Mouse (Mus musculus) stomach, embryonic 16.5 days (tissue): Measurements from ENCODE around the gene Gng10. TPM values are rescaled to one million over a fixed set of nuclear protein-coding genes. Genes with fewer than 3 reads are reported as not detected.

ENCODE experiments used
- ATAC-seq: fragments of 200-750 bp; cut with Nextera tagmentation; 2 replicates; pipeline ENCODE4 v1.8.0; 2017; ENCODE audit warnings: moderate number of reproducible peaks, moderate TSS enrichment; ENCODE audit not compliant: insufficient read depth, low FRiP score
- H3K27ac ChIP-seq: fragments of 300-500 bp; sonication (generic); 2 replicates; pipeline ENCODE4 v1.5.1; 2014; ENCODE audit warnings: low read length
- H3K27me3 ChIP-seq: fragments of 300-500 bp; sonication (generic); 2 replicates; pipeline ENCODE4 v1.6.1; 2014; ENCODE audit warnings: low read length, control low read depth, mixed read lengths; ENCODE audit not compliant: control insufficient read depth, insufficient read depth
- H3K36me3 ChIP-seq: fragments of 300-500 bp; sonication (generic); 2 replicates; pipeline ENCODE4 v1.6.1; 2014; ENCODE audit warnings: low read length; ENCODE audit not compliant: control insufficient read depth, insufficient read depth
- H3K4me1 ChIP-seq: fragments of 300-500 bp; sonication (generic); 2 replicates; pipeline ENCODE4 v1.6.1; 2014; ENCODE audit warnings: low read length, control low read depth, mixed read lengths; ENCODE audit not compliant: control insufficient read depth, insufficient read depth
- H3K4me2 ChIP-seq: fragments of 300-500 bp; sonication (generic); 2 replicates; pipeline ENCODE4 v1.6.1; 2014; ENCODE audit warnings: low read depth, low read length, mixed read lengths
- H3K4me3 ChIP-seq: fragments of 300-500 bp; sonication (generic); replicated peaks from 2 replicates; pipeline ENCODE4 v1.5.1; 2014; ENCODE audit warnings: mild to moderate bottlenecking, low read length
- H3K9ac ChIP-seq: fragments of 300-500 bp; sonication (generic); 2 replicates; pipeline ENCODE4 v1.6.1; 2014; ENCODE audit warnings: low read length
- H3K9me3 ChIP-seq: fragments of 300-500 bp; sonication (generic); replicated peaks from 2 replicates; pipeline ENCODE4 v1.6.1; 2016; ENCODE audit warnings: low read length, control low read depth; ENCODE audit not compliant: control insufficient read depth
- WGBS: fragments of 180-500 bp; shearing (Covaris S2); extraction: QIAGEN DNeasy Blood & Tissue Kit; methylation state at CpG from one replicate; pipeline ENCODE4 v1.1.7; 2014; 5-methylcytosine and 5-hydroxymethylcytosine counted together
- polyA plus RNA-seq: library from polyadenylated mRNA; unstranded; fragments of >200 nt; fragmentation: Nextera tagmentation; extraction: Ambion mirVana; gene quantifications from 2 replicates; pipeline ENCODE4 v1.2.1, GENCODE M21; 2015

Gene Gng10
- polyA plus RNA-seq, 1 experiment from 2014 or later: 147 TPM

DNA sequence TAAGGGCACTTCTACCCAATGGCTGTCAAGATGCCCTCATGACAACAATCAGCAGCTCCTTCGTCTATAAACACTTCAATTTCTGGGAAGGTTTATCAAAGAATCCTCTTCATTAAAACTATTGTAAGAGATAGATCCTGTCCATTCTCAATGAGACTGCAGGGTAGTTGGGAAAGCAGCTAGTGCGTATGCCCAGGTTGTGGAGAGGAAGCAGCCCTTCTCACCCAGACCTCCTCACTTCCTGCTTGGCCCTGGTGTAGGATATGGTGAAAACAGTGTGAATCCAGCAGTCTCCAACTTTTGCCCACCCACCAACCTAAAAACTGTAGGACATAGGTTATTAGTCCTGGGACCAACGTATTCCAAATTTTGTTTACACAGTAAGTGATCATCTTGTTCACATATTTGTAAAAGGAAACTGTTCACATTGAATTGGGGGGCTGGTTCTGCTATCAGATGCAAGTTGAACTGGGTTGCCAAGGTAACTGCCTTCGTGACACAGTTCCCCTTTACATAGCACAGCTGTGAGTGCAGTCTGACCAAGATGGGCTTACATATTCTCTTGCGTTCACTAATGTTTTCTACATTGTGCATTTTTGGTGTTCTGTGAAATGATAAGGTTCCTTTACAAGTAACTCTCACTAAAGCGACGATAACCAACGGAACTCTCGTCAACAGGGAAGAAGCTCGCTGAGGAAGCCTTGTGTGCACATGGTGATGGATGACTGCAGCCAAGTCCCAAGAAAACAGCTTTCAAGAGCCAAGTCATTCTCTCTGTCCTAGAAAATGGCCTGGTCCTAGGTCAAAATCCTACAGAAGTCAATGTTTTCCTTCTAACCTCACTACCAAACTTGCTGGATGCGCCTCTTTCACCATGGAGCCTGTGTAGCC is 5.8 kb downstream of the Gng10 start:
- Histone ChIP-seq H3K27ac (no peak overlapping the region), H3K36me3 (peaks cover 10% of the 10 kb centered on the region; the same call in 1 of the 2 replicates), H3K4me2 (no peak overlapping the region), H3K4me3 (no peak overlapping the region), H3K4me1 (peaks cover 9% of the 10 kb centered on the region; the same call in 1 of the 2 replicates), H3K27me3 (no peaks in the 10 kb centered on the region), H3K9ac (no peak overlapping the region), H3K9me3 (0 out of 2 replicates have a peak, but pooled peaks cover 2% of the 10 kb centered on the region)
- 80% methylated on average over 11 of the region's 11 CpGs for WGBS
- no peak for ATAC-seq

DNA sequence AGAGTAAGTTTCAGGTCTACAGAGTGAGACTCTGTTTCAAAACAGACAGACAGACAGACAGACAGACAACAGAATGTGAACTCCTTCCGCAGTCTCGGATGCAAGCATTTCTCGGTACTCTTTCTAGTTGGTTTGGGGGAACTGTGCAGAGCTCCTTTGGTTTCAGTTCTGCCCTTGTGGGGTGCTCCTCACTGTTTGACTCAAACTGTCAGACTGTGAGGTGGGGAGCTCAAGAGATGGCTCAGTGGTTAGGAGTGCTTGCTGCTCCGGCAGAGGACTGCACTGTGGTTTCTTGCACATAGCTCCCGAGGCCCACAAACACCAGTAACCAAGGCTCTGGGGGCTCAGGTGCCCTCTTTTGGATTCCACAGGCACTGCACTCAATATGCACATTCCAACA is 8.2 kb downstream of the Gng10 start:
- Histone ChIP-seq H3K4me1 (no peaks in the 10 kb centered on the region), H3K9me3 (0 out of 2 replicates have a peak, but pooled peaks cover 2% of the 10 kb centered on the region), H3K4me3 (no peak overlapping the region), H3K27me3 (no peaks in the 10 kb centered on the region), H3K9ac (no peak overlapping the region), H3K27ac (no peak overlapping the region), H3K36me3 (peaks cover 10% of the 10 kb centered on the region; the same call in 1 of the 2 replicates), H3K4me2 (no peak overlapping the region)
- WGBS: 94% methylated on average over 5 of the region's 5 CpGs
- no peak for ATAC-seq

DNA sequence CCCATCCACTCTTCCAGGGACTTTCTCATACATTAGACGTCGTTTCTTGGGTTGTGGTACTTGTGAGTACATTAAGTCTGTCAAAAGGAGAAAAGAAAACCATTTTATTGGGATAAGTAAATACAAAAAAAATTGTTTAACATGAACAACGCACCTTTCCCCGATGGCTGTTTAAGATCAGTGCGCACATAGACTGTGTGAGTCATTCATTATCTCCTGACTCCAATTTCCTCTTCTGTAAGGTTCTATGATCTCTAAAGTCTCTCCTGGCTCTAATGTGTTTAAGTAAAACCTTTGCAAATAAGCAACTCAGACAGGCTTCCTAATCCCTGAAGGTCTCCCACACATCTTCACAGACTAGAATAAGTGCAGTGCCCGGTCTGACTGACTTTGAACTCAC is 9.0 kb downstream of the Gng10 start:
- Histone ChIP-seq H3K27me3 (no peaks in the 10 kb centered on the region), H3K36me3 (peaks cover 10% of the 10 kb centered on the region; the same call in 1 of the 2 replicates), H3K4me1 (no peaks in the 10 kb centered on the region), H3K27ac (no peak overlapping the region), H3K9ac (no peak overlapping the region), H3K4me2 (no peak overlapping the region), H3K4me3 (no peak overlapping the region), H3K9me3 (0 out of 2 replicates have a peak, but pooled peaks cover 2% of the 10 kb centered on the region)
- no peak for ATAC-seq
- WGBS: 52% methylated on average over 6 of the region's 6 CpGs

DNA sequence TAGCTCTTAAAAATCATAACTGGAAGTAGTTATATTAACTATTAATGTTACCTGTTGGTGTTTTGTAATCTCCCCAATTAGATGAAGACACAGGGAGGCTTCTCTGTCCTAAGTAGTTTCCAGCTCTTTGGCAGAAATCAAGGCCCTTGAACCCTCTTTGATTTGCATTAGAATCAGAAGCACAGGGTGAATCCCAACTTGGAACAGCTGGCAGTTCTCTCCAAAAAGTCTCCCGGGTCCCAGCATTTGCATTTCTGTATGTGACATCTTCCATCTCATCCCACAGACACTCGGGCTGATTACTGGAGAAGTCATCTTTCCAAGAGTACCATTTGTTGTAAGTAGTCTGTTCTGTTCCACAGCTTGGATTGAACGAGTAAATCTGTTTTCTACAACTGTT is 12.3 kb downstream of the Gng10 start:
- H3K9ac ChIP-seq: no peak overlapping the region
- no peaks in the 10 kb centered on the region for H3K4me1 ChIP-seq
- H3K4me2 ChIP-seq: no peak overlapping the region
- H3K36me3 ChIP-seq: peaks cover 5% of the 10 kb centered on the region; the same call in 1 of the 2 replicates
- WGBS: 40% methylated on average over 3 of the region's 3 CpGs
- no peak overlapping the region for H3K4me3 ChIP-seq
- H3K9me3 ChIP-seq: 0 out of 2 replicates have a peak, but pooled peaks cover 2% of the 10 kb centered on the region
- no peak for ATAC-seq
- no peak overlapping the region for H3K27ac ChIP-seq
- no peaks in the 10 kb centered on the region for H3K27me3 ChIP-seq

DNA sequence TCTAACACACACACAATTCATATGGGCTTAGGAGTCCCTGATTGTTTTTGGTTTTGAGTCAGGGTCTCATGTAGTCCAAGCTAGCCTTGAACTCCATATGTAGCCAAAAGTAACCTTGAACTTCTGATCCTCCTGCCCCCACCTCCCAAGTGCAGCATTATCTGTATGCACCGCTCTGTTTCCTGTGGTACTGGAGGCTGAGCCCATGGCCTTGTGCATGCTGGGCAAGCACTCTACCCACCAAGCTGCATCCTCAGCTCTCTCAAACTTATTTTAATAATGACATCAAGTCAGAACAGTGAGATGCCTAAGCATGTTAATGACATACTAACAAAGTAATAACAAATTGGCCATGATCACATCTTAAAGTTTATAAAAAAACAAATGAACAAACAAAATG is 16.2 kb downstream of the Gng10 start:
- WGBS: 94% methylated on average over 1 of the region's 1 CpGs
- Histone ChIP-seq H3K27ac (no peak overlapping the region), H3K4me1 (no peaks in the 10 kb centered on the region), H3K9ac (no peak overlapping the region), H3K4me3 (no peak overlapping the region), H3K27me3 (no peaks in the 10 kb centered on the region), H3K4me2 (no peak overlapping the region), H3K36me3 (no peaks in the 10 kb centered on the region), H3K9me3 (no peaks in the 10 kb centered on the region)
- no peak for ATAC-seq

DNA sequence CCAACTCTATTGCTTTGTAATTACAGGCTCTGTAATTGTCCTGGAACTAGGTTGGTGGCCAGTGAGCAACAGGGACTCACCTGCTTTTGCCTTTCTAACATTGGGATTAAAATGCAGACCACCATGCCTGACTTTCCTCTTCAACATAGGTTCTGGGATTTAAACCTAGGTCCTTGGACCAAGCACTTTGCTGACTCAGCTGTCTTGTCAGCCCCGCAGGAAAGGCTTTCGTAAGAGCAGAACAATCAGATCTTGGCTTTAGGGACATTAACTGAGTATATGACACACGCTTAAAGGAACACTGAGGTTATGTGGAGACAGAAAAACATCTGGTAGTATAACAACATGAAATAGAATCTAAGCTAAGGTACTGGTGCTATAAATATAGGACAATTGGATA is 23.0 kb downstream of the Gng10 start:
- no peak overlapping the region for H3K27ac ChIP-seq
- no peak overlapping the region for H3K4me3 ChIP-seq
- ATAC-seq: no peak
- no peak overlapping the region for H3K9ac ChIP-seq
- no peaks in the 10 kb centered on the region for H3K36me3 ChIP-seq
- H3K4me1 ChIP-seq: no peaks in the 10 kb centered on the region
- H3K4me2 ChIP-seq: no peak overlapping the region
- H3K9me3 ChIP-seq: no peaks in the 10 kb centered on the region
- no peaks in the 10 kb centered on the region for H3K27me3 ChIP-seq
- WGBS: 85% methylated on average over 3 of the region's 3 CpGs

GRCm38 (mm10) chr4:59062526-59062925 is 27.6 kb downstream of the Gng10 start:
- WGBS: 74% methylated on average over 12 of the region's 12 CpGs
- Histone ChIP-seq H3K36me3 (no peaks in the 10 kb centered on the region), H3K4me3 (no peak overlapping the region), H3K27me3 (no peaks in the 10 kb centered on the region), H3K4me2 (no peak overlapping the region), H3K9me3 (no peaks in the 10 kb centered on the region), H3K9ac (no peak overlapping the region), H3K4me1 (no peaks in the 10 kb centered on the region), H3K27ac (no peak overlapping the region)
- ATAC-seq: no peak

DNA sequence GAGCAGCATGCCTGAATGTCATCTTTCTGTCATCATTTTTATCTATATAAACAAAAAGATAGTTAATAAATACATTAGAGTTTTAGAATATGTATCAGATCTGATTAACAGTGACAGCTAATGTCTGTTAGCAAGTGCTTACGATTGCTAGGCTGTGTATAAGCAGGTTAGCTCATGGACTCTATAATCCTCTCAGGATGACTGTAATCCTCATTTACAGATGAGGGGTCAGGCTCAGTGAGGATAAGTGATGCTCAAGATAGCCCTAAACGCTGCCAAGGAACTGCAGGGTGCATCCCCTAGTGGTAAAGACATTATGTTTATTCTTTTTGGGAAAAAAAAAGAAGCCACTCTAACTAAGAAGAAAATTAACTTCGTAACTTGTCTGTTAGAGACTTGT is 34.4 kb downstream of the Gng10 start:
- Histone ChIP-seq H3K4me2 (no peak overlapping the region), H3K4me1 (no peaks in the 10 kb centered on the region), H3K36me3 (no peaks in the 10 kb centered on the region), H3K27ac (no peak overlapping the region), H3K9me3 (no peaks in the 10 kb centered on the region), H3K9ac (no peak overlapping the region), H3K27me3 (no peaks in the 10 kb centered on the region), H3K4me3 (no peak overlapping the region)
- 49% methylated on average over 3 of the region's 3 CpGs for WGBS
- ATAC-seq: no peak

DNA sequence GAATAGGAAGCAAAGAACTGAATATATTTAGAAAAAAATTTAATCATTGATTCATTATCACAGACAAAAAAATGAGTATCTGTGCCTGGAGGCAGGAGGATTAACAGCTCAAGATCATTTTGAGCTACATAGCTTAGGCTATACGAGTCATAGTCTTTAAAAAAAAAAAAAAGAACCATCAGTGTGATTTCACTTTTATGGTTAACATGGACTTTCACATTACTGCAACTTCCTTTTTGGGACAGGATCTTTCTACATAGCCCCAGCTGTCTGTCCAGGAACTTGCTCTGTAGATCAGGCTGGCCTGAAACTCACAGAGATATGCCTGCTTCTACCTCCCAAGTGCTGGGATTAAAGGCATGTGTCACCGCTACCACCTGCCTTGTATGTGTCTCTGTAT is 48.5 kb downstream of the Gng10 start:
- WGBS: 69% methylated on average over 2 of the region's 2 CpGs
- H3K36me3 ChIP-seq: no peaks in the 10 kb centered on the region
- H3K27ac ChIP-seq: no peak overlapping the region
- no peak for ATAC-seq
- H3K4me1 ChIP-seq: no peaks in the 10 kb centered on the region
- H3K4me2 ChIP-seq: no peak overlapping the region
- no peaks in the 10 kb centered on the region for H3K9me3 ChIP-seq
- H3K4me3 ChIP-seq: no peak overlapping the region
- no peak overlapping the region for H3K9ac ChIP-seq
- no peaks in the 10 kb centered on the region for H3K27me3 ChIP-seq
